Mouse (Mus musculus) forebrain, embryonic 13.5 days (tissue): ENCODE data around the gene Tlr5. TPM values are rescaled to one million over a fixed set of nuclear protein-coding genes. Genes with fewer than 3 reads are reported as not detected.

Source experiments
- polyA plus RNA-seq: library from polyadenylated mRNA; unstranded; fragments of >200 nt; fragmentation: Nextera tagmentation; extraction: Ambion mirVana; gene quantifications from 2 replicates; pipeline ENCODE4 v1.2.1, GENCODE M21; 2015

The Tlr5 gene
- polyA plus RNA-seq, 1 experiment from 2014 or later: 0.13 TPM

Other genes starting within 250 kb of the Tlr5 start
- not detected in 2 replicates for gene Ccdc185, start 205.6 kb upstream of the Tlr5 start, polyA plus RNA-seq
- 22.1 and 25.5 TPM in 2 replicates for gene Susd4, start 190.9 kb upstream of the Tlr5 start, polyA plus RNA-seq